Mouse (Mus musculus) left cerebral cortex, postnatal 4 days (tissue): ENCODE results near the gene Htr7. TPM values are rescaled to one million over a fixed set of nuclear protein-coding genes. Genes with fewer than 3 reads are reported as not detected.
A peak's percentile ranks its signal among the peaks of the same experiment; 100 is the strongest.

Experiments used
- DNase-seq: peaks from one replicate; pipeline ENCODE4 v3.0.0-alpha.2; 2022
- intact Hi-C: fragments of 180-260 bp; cut with DNase I; formaldehyde crosslinking; loops from one replicate; pipeline ENCODE4 v1.15.1; 2025
- total RNA-seq, 2 experiments: library from RNA; stranded (reverse); gene quantifications; 2 replicates each; pipeline ENCODE4 v1.2.3; 2021

Gene Htr7
- total RNA-seq, 2 experiments from 2014 or later, result 9.3 to 11.4 TPM

- DNase-seq, result no peak
- intact Hi-C loops, result no loop called here
Observed at GRCm38 (mm10) chr19:35987461-35987860, 69.8 kb downstream of the Htr7 start.

- intact Hi-C loops, result no loop called here
- DNase-seq, result no peak
Observed at GRCm38 (mm10) chr19:35974681-35975080, 82.6 kb downstream of the Htr7 start.

- no peak for DNase-seq
- intact Hi-C loops, result no loop called here
Observed at GRCm38 (mm10) chr19:35957656-35958055, 99.7 kb downstream of the Htr7 start.

- intact Hi-C loops, result no loop called here
- no peak for DNase-seq
Observed at GRCm38 (mm10) chr19:35955698-35956097, 101.6 kb downstream of the Htr7 start.

- intact Hi-C loops, result no loop called here
- peak; percentile 37 for DNase-seq
Observed at GRCm38 (mm10) chr19:35949888-35950287, 107.4 kb downstream of the Htr7 start.

- DNase-seq, result no peak
- intact Hi-C loops, result no loop called here
Observed at GRCm38 (mm10) chr19:35924961-35925495, 132.3 kb downstream of the Htr7 start.

- peak; percentile 84 for DNase-seq
Observed at GRCm38 (mm10) chr19:35924418-35924817, 132.9 kb downstream of the Htr7 start.

More at GRCm38 (mm10) chr19:35924418-35924817, 132.9 kb downstream of the Htr7 start:
- intact Hi-C loops, result no loop called here

Other genes with a start within 250 kb of the Htr7 start
- 10 to 100 TPM; 20.1 to 28.2 TPM for gene Rpp30, start 26.2 kb upstream of the Htr7 start, total RNA-seq
- gene Ankrd1, start 62.6 kb upstream of the Htr7 start, total RNA-seq, result not detected